Mouse (Mus musculus): ENCODE measurements at regions not wholly inside any gene's neighbourhood (a gene's known extent, or its start where the extent isn't known, plus 50 kb on each side); places are given as distances from the start of the nearest gene placed in this dataset.

- DNase-seq (ENCODE audit: inconsistent age in 2 of 2, low spot score in 1 of 2): no peak
Observed at GRCm38 (mm10) chr15:96521125-96521455, 60.4 kb upstream of the Scaf11 start.

GRCm38 (mm10) chr15:96520412-96521124 is 59.9 kb upstream of the Scaf11 start:
- DNase-seq (ENCODE audit: inconsistent age in 2 of 2, low spot score in 1 of 2): peak in 1 of 2 experiments; percentile 62

GRCm38 (mm10) chr15:96518156-96518555 is 57.5 kb upstream of the Scaf11 start:
- DNase-seq (ENCODE audit: inconsistent age in 2 of 2, low spot score in 1 of 2): no peak

GRCm38 (mm10) chr15:96515620-96516019 is 55.0 kb upstream of the Scaf11 start:
- no peak for DNase-seq (ENCODE audit: inconsistent age in 2 of 2, low spot score in 1 of 2)

GRCm38 (mm10) chr15:96512636-96513035 is 52.0 kb upstream of the Scaf11 start:
- DNase-seq (ENCODE audit: inconsistent age in 2 of 2, low spot score in 1 of 2): no peak

Measured in adrenal gland, adult (tissue).